Mouse (Mus musculus): ENCODE data around the gene Lysmd3.

DNA sequence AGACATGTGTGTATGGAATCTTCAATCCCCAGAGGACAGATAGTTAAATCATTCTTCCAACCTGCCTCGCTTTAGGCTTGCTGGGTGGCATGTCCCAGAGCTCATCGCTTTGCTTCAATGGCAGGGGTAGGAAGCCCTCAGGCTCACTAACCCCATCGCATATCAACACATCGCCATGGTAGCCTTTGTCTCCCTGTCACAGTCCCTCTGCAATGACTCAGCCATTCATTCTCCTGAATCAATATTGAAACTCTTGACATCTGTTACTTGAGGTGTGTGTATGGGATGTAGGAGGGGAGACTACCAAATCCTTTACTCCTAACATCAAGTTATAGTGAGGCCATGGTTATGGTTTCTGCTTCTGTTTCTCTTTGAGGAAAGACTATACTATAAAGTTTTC, 17.8 kb upstream of the Lysmd3 start:
- no peak for TF ChIP-seq EP300 (optimal IDR thresholded peaks at IDR 0.05)
- no peak for TF ChIP-seq CTCF (IDR thresholded peaks at IDR 0.05; ENCODE audit: low read depth)
